Mouse (Mus musculus): ENCODE data around the gene Gm11559. TPM values are rescaled to one million over a fixed set of nuclear protein-coding genes. Genes with fewer than 3 reads are reported as not detected.

The Gm11559 gene
- polyA plus RNA-seq, 1 experiment from 2014 or later, result not detected

Other genes with a start within 250 kb of the Gm11559 start
- gene Krtap2-4, start 249.6 kb upstream of the Gm11559 start, polyA plus RNA-seq (2016; fragmentation: Nextera tagmentation; extraction: Ambion mirVana), result not detected in 2 replicates
- not detected in 2 replicates for gene Gm11562, start 244.0 kb upstream of the Gm11559 start, polyA plus RNA-seq (2016; fragmentation: Nextera tagmentation; extraction: Ambion mirVana)
- not detected in 2 replicates for gene Krtap4-1, start 236.2 kb upstream of the Gm11559 start, polyA plus RNA-seq (2016; fragmentation: Nextera tagmentation; extraction: Ambion mirVana)
- not detected in 2 replicates for gene Krtap4-2, start 229.4 kb upstream of the Gm11559 start, polyA plus RNA-seq (2016; fragmentation: Nextera tagmentation; extraction: Ambion mirVana)
- gene Krtap4-7, start 220.4 kb upstream of the Gm11559 start, polyA plus RNA-seq (2016; fragmentation: Nextera tagmentation; extraction: Ambion mirVana), result not detected in 2 replicates
- not detected in 2 replicates for gene Gm11555, start 214.2 kb upstream of the Gm11559 start, polyA plus RNA-seq (2016; fragmentation: Nextera tagmentation; extraction: Ambion mirVana)
- not detected in 2 replicates for gene Gm11563, start 205.5 kb upstream of the Gm11559 start, polyA plus RNA-seq (2016; fragmentation: Nextera tagmentation; extraction: Ambion mirVana)
- not detected in 2 replicates for gene Krtap4-6, start 198.5 kb upstream of the Gm11559 start, polyA plus RNA-seq (2016; fragmentation: Nextera tagmentation; extraction: Ambion mirVana)
- gene Gm14190, start 173.7 kb upstream of the Gm11559 start, polyA plus RNA-seq (2016; fragmentation: Nextera tagmentation; extraction: Ambion mirVana), result not detected in 2 replicates
- not detected in 2 replicates for gene Gm14180, start 130.2 kb upstream of the Gm11559 start, polyA plus RNA-seq (2016; fragmentation: Nextera tagmentation; extraction: Ambion mirVana)
- gene Gm11595, start 91.6 kb upstream of the Gm11559 start, polyA plus RNA-seq (2016; fragmentation: Nextera tagmentation; extraction: Ambion mirVana), result not detected in 2 replicates
- not detected in 2 replicates for gene Krtap4-8, start 83.8 kb upstream of the Gm11559 start, polyA plus RNA-seq (2016; fragmentation: Nextera tagmentation; extraction: Ambion mirVana)
- gene Krtap4-9, start 79.3 kb upstream of the Gm11559 start, polyA plus RNA-seq (2016; fragmentation: Nextera tagmentation; extraction: Ambion mirVana), result not detected in 2 replicates
- gene Gm11596, start 71.0 kb upstream of the Gm11559 start, polyA plus RNA-seq (2016; fragmentation: Nextera tagmentation; extraction: Ambion mirVana), result not detected in 2 replicates
- not detected in 2 replicates for gene Gm11569, start 65.5 kb upstream of the Gm11559 start, polyA plus RNA-seq (2016; fragmentation: Nextera tagmentation; extraction: Ambion mirVana)
- gene Gm11554, start 60.0 kb upstream of the Gm11559 start, polyA plus RNA-seq (2016; fragmentation: Nextera tagmentation; extraction: Ambion mirVana), result not detected in 2 replicates
- gene Krtap4-13, start 54.6 kb upstream of the Gm11559 start, polyA plus RNA-seq (2016; fragmentation: Nextera tagmentation; extraction: Ambion mirVana), result not detected in 2 replicates
- not detected in 2 replicates for gene Gm11564, start 48.8 kb upstream of the Gm11559 start, polyA plus RNA-seq (2016; fragmentation: Nextera tagmentation; extraction: Ambion mirVana)
- not detected in 2 replicates for gene 2300003K06Rik, start 26.4 kb upstream of the Gm11559 start, polyA plus RNA-seq (2016; fragmentation: Nextera tagmentation; extraction: Ambion mirVana)
- gene Krtap4-16, start 12.9 kb upstream of the Gm11559 start, polyA plus RNA-seq (2016; fragmentation: Nextera tagmentation; extraction: Ambion mirVana), result not detected in 2 replicates
- not detected in 2 replicates for gene Gm11568, start 6.6 kb upstream of the Gm11559 start, polyA plus RNA-seq (2016; fragmentation: Nextera tagmentation; extraction: Ambion mirVana)
- not detected in 2 replicates for gene Krtap9-1, start 8.9 kb downstream of the Gm11559 start, polyA plus RNA-seq (2016; fragmentation: Nextera tagmentation; extraction: Ambion mirVana)
- gene Gm11567, start 14.7 kb downstream of the Gm11559 start, polyA plus RNA-seq (2016; fragmentation: Nextera tagmentation; extraction: Ambion mirVana), result not detected in 2 replicates
- not detected in 2 replicates for gene Krtap31-1, start 43.4 kb downstream of the Gm11559 start, polyA plus RNA-seq (2016; fragmentation: Nextera tagmentation; extraction: Ambion mirVana)
- gene Gm11565, start 50.3 kb downstream of the Gm11559 start, polyA plus RNA-seq (2016; fragmentation: Nextera tagmentation; extraction: Ambion mirVana), result not detected in 2 replicates
- not detected in 2 replicates for gene Krtap31-2, start 71.8 kb downstream of the Gm11559 start, polyA plus RNA-seq (2016; fragmentation: Nextera tagmentation; extraction: Ambion mirVana)
- not detected in 2 replicates for gene Krtap9-5, start 84.0 kb downstream of the Gm11559 start, polyA plus RNA-seq (2016; fragmentation: Nextera tagmentation; extraction: Ambion mirVana)
- gene Krtap29-1, start 114.6 kb downstream of the Gm11559 start, polyA plus RNA-seq (2016; fragmentation: Nextera tagmentation; extraction: Ambion mirVana), result not detected in 2 replicates
- gene Krtap16-1, start 122.1 kb downstream of the Gm11559 start, polyA plus RNA-seq (2016; fragmentation: Nextera tagmentation; extraction: Ambion mirVana), result not detected in 2 replicates
- not detected in 2 replicates for gene Krtap17-1, start 129.5 kb downstream of the Gm11559 start, polyA plus RNA-seq (2016; fragmentation: Nextera tagmentation; extraction: Ambion mirVana)
- gene Krt33a, start 151.7 kb downstream of the Gm11559 start, polyA plus RNA-seq (2016; fragmentation: Nextera tagmentation; extraction: Ambion mirVana), result not detected in 2 replicates
- gene Krt33b, start 165.4 kb downstream of the Gm11559 start, polyA plus RNA-seq (2016; fragmentation: Nextera tagmentation; extraction: Ambion mirVana), result not detected in 2 replicates
- gene Krt34, start 177.1 kb downstream of the Gm11559 start, polyA plus RNA-seq (2016; fragmentation: Nextera tagmentation; extraction: Ambion mirVana), result not detected in 2 replicates
- not detected in 2 replicates for gene Krt31, start 186.1 kb downstream of the Gm11559 start, polyA plus RNA-seq (2016; fragmentation: Nextera tagmentation; extraction: Ambion mirVana)
- gene Krt32, start 223.8 kb downstream of the Gm11559 start, polyA plus RNA-seq (2016; fragmentation: Nextera tagmentation; extraction: Ambion mirVana), result not detected in 2 replicates
- gene Krt35, start 231.8 kb downstream of the Gm11559 start, polyA plus RNA-seq (2016; fragmentation: Nextera tagmentation; extraction: Ambion mirVana), result not detected in 2 replicates
- 0.09 TPM in 1 of 2 replicates, not detected in the other for gene Krt36, start 241.2 kb downstream of the Gm11559 start, polyA plus RNA-seq (2016; fragmentation: Nextera tagmentation; extraction: Ambion mirVana)

All from embryonic facial prominence, embryonic 10.5 days (tissue).